Mouse (Mus musculus) adrenal gland, postnatal 14 days (tissue): ENCODE results near the gene Zfp451. TPM values are rescaled to one million over a fixed set of nuclear protein-coding genes. Genes with fewer than 3 reads are reported as not detected.
A peak's percentile ranks its signal among the peaks of the same experiment; 100 is the strongest.
"Not testable (repeated sequence)": the region's sequence is repeated elsewhere in the genome, so short reads cannot be mapped to it uniquely, and the experiment has no call there.

Experiments used
- DNase-seq: peaks from one replicate; pipeline ENCODE4 v3.0.0; 2021; ENCODE audit warnings: mixed read lengths
- total RNA-seq: library from RNA; stranded (reverse); gene quantifications from 2 replicates; pipeline ENCODE4 v1.2.3, GENCODE M21; 2021

Gene Zfp451
- total RNA-seq, 1 experiment from 2014 or later, result 31.6 TPM

- peak; percentile 84 for DNase-seq
Observed at GRCm38 (mm10) chr1:33757491-33758041, 56.8 kb downstream of the Zfp451 start, which contains the start of gene Bag2. Gene Bag2 (minus strand): TSS chr1:33757795.

- DNase-seq, result peak; percentile 24
Observed at GRCm38 (mm10) chr1:33757033-33757413, 57.4 kb downstream of the Zfp451 start.

- DNase-seq, result peak; percentile 17
Observed at GRCm38 (mm10) chr1:33756258-33757032, 58.0 kb downstream of the Zfp451 start.

DNA sequence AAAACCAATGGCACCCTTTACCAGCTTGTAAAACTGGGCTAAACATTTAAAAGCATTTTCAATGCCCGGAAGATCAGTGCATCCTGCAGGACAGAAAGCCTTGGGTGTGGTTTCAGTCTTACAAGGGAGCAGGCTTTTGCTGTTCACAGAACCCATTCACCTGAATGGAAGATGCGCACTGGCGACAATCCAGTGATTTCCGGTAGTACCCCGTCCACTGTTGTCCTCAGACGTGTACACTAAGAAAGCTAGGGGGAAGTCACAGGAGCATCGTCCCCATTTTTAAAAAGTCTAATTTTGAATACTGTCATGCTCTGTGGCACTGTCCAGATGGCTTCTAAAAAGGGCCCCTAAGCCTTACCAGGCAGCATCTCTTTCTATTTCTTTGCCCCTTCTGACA, 58.6 kb downstream of the Zfp451 start:
- DNase-seq, result no peak

DNA sequence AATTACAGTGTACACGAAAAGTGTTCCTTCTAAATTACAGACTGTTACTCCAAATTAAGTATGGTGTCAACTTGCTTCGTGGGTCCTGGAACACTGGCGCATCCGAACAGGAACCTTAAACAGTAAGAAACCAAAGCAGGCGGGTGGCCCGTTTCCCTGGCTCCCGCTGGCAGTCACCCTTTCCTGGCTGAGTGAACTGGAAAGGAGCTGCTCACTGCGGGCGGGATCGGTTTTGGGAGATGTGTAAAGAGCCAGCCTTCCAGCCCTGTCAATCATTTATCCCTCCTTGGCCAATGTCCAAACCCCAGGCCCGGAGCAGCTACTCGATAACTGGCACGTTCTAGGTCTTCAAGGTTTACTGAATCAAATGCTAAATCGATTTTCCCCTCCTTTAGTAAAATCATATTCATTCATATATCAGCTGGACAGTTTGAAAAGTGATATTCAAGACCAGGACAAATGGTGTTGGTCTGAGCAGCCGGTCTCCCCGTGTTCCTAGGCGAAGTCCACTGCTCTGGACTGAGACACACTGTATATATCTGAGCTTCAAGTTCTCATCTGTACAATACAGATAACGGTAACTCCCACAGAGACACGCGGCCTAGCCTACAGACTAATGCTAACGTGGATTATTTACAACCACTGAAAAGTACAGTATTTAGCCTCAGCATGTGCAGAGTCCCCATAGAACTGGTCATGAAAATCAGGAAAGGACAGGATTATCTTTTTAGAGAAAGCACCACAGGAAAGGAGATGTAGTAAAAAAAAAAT, 59.2 kb downstream of the Zfp451 start:
- peak; percentile 3 for DNase-seq

DNA sequence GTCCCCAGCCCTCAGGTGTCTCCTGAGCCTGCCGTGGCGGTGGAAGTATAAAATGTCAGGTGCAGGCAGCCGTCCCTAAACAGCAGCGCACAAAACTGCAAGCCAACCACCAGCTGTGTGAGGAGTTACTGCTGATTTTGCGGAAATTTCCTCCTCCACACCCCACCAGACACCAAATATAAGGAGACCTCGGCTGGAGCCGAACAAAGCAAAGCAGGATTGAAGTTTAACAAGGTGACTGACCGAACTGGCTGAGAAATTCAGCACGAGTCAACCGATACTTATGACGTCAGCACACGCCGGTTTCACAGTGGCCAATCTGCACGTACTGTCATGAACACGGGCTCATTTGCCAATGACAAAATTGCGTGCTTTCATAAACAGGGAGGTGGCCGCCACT, 60.3 kb downstream of the Zfp451 start:
- no peak for DNase-seq

- DNase-seq, result no peak
Observed at GRCm38 (mm10) chr1:33751283-33751682, 63.1 kb downstream of the Zfp451 start.

DNA sequence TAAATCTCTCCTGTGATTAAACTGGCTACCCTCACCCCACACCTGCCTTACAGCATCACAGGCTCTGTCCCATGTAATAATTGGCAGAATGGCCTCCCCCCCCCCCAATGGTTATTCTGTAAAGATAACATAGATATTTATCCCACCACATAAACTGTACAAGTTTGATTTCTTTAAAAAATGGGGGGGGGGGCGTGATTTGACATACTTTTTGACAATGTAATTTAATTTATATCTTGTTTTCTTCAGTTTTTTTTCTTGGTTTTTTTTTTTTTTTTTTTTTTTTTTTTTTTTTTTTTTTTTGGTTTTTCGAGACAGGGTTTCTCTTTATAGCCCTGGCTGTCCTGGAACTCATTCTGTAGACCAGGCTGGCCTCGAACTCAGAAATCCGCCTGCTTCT, 64.7 kb downstream of the Zfp451 start:
- DNase-seq, result not testable (repeated sequence)

- DNase-seq, result no peak
Observed at GRCm38 (mm10) chr1:33749109-33749508, 65.3 kb downstream of the Zfp451 start.

DNA sequence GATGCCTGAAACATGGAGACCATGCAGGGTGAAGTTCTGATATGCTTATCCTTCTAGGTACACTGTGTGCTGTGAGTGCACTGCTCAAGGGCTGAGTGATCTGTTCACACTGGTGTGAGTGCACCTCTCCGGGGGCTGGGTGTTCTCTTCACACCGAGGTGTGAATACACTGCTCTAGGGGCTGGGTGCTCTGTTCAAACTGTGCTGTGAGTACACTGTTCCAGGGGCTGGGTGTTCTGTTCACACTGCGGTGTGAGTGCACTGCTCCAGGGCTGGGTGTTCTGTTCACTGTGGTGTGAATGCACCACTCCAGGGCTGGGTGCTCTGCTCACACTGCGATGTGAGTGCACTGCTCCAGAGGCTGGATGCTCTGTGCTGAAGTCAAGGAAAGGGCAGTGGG, 68.5 kb downstream of the Zfp451 start:
- no peak for DNase-seq

DNA sequence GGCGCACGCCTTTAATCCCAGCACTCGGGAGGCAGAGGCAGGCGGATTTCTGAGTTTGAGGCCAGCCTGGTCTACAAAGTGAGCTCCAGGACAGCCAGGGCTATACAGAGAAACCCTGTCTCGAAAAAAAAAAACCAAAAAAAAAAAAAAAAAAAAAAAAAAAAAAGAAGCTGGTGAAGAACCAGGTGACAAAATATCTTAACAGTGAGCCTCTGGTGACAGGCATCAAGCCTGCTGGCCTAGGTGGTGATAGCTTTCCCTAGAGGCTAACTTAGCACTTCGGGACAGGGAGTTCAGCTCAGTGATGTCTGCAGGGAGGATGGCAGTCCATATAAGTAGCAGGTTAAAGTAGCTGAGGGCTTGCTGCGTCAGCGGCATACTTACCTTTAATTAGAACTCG, 69.6 kb downstream of the Zfp451 start:
- DNase-seq, result not testable (repeated sequence)

DNA sequence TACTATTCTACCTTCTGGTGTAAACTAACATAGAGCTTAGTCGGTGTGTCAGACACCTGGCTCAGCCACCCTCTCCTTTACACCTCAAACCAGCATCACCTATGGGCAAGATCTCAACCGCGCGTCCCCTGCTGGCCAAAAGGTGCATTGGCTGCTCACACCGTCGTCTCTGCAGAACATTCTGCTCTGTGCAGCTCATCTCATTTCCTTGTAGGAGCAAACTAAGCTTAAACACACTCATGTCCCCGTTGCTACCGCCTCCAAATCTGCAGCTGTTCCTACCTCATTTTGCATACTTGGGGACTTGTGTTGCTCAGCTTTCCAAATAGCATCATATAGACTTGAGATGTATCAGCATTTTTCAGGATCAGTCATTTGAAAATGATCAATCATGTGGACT, 71.5 kb downstream of the Zfp451 start:
- DNase-seq, result peak; percentile 32

DNA sequence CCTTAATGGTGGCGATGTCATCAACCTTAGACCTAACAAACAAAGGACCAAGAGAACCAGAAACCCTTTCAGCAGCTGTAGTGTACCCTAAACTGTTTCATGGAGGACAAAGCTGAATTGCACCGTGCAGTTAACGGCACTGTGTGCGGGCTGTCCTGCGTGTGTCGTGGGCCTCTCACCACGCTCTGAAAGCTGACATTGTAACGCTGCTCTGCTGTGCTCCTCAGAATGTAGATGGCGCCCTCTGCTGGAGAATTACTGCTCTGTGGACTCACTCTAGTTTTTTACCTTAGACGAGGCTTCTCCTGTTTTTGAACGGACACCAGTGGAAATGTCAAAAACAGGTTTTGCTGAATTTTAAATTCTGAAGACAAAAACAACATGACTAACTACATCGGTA, 75.1 kb downstream of the Zfp451 start:
- peak; percentile 88 for DNase-seq

GRCm38 (mm10) chr1:33738681-33739278, 75.6 kb downstream of the Zfp451 start:
- no peak for DNase-seq

DNA sequence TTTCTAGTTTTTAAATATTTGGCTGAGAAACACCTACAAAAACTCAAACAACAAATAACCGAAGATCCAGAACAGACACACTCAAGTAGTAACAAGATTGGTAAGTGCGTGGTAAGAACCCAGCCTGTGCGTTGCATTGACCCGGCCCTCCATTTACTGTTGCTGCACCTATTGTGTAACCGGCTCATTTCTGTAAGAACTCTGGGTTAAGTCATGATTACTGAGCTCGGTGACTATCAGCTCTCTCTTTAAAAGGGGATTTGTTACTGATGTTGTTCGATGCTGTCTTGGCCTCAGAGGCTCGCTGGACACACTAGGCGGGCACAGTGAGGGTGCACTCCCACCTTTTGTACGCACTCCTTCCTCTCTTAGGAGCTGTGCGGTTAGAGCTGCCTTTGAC, 76.1 kb downstream of the Zfp451 start:
- DNase-seq, result no peak

DNA sequence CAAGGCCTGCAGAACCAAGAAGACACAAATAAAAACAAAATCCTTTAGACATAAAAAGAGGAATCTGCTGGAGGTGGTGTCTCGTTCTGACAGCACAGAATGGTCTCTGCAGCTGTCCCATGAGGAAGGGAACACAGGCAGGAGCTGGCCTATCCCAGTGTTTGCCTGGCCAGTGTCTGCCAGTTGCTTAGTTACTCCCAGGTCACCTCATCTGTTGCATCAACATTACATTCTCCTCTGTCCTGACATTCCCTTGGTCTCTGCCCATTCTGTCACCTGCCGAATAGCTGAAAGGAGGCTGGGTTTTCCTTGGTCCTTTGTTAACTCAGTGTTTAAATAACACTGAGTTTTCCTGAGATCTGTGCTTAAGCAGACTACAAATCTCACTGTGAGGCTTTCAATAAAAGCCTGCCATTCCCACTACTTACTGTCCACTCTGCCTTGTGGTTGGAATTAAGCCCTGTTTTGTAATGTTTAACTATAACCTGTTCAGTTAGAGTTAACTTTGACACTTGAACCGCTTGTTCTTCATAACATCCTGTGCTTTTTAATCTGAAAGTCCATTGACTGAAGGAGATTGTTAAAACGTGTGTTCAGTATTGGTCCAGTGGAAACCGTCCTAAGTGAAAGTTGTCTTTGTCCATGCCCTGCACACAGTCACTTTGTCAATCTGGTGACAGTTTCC, 80.3 kb downstream of the Zfp451 start:
- DNase-seq, result no peak

GRCm38 (mm10) chr1:33733044-33733443, 81.4 kb downstream of the Zfp451 start:
- no peak for DNase-seq

- DNase-seq, result no peak
Observed at GRCm38 (mm10) chr1:33725086-33725485, 89.3 kb downstream of the Zfp451 start.

GRCm38 (mm10) chr1:33724516-33724915, 89.9 kb downstream of the Zfp451 start:
- DNase-seq, result no peak

- DNase-seq, result no peak
Observed at GRCm38 (mm10) chr1:33721020-33721419, 93.4 kb downstream of the Zfp451 start.

DNA sequence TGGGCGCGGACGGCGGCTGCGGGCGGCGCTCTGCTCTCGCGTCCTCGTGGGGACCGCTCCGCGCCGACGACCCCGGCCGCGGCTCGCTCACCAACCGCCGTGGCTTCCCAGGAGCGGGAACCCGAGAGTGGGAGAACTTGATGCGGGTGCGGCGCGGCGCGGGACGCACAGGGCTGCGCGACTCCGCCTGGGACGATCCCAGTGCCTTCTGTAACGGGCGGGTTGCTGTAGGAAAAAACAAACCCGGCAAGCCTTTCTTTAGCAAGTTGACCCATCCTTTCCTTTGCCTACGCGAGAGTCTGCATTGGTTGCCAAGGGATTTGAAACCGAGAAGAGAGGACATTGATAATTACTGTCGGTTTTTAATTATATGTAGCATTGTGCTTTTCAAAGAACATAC, 94.2 kb downstream of the Zfp451 start:
- DNase-seq, result no peak

DNA sequence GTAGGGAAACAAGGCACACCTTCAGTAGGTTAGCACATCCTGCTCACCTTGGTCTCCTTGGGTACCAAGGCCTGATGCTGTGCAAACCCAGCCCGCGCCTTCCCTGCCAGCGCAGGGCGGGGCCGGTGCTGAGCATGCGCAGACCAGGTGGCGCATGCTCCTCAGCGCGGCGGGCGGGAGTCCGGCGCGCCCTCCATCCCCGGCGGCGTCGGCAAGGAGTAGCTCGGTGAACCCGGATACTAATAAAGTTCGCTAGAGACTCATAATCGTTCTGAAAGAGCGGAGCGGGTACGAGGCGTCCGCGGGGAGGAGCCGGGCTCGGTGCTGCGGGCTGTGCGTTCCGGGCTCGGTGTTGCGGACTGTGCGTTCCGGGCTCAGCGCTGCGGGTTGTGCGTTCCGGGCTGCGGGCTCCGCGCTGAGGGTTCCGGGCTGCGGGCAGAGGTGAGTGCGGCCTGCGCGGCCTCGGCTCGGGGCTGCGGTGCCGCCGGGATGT, 94.6 kb downstream of the Zfp451 start, which contains the start of gene Rab23:
Rab23 (plus strand) TSS at position 155 of the 493 bp plus-strand sequence.
- DNase-seq, result peak; percentile 87
